Mouse (Mus musculus): ENCODE results near the gene Fgfr2. TPM values are rescaled to one million over a fixed set of nuclear protein-coding genes. Genes with fewer than 3 reads are reported as not detected.

Gene Fgfr2
- polyA plus RNA-seq, 1 experiment from 2014 or later = 106 TPM

- Histone ChIP-seq H3K27me3 (replicated peaks; ENCODE audit: control insufficient read depth, insufficient read depth, low read length) (no peaks in the 10 kb centered on the region), H3K4me1 (ENCODE audit: control insufficient read depth, insufficient read depth, low read length) (no peaks in the 10 kb centered on the region; the same call in 1 of the 2 replicates), H3K4me3 (ENCODE audit: low read depth, low read length) (no peak overlapping the region), H3K4me2 (ENCODE audit: low read depth, low read length) (no peak overlapping the region), H3K27ac (replicated peaks; ENCODE audit: low read depth, low read length) (no peak overlapping the region), H3K36me3 (ENCODE audit: control insufficient read depth, insufficient read depth, low read length) (no peaks in the 10 kb centered on the region), H3K9me3 (ENCODE audit: control insufficient read depth, low read length) (no peaks in the 10 kb centered on the region), H3K9ac (ENCODE audit: low read depth, low read length) (no peak overlapping the region)
- DNase-seq (ENCODE audit: low spot score) = no peak
- 76% methylated on average over 5 of the region's 5 CpGs for WGBS
- ATAC-seq (ENCODE audit: low read depth) = no peak
Measured at GRCm38 (mm10) chr7:132365111-132365510, 758.0 kb downstream of the Fgfr2 start.

DNA sequence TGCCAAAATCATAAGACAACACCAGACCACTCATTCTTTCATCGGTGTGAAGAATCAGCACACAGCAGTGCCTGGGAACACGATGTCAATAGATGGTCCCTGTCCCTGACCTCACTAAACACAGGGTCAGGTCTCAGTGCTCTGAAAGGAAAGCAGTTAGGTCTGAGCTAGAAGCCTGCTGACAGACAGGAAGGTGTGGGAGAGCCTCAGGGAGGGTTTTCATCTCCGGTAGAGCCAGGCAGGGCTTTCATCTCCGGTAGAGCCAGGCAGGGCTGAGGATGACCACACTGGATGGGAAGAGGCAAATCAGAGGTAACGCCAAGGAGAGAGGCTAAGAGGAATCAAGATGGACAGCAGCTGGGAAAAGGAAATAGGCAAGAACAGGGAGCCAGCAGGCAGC is 758.6 kb downstream of the Fgfr2 start:
- no peak overlapping the region for H3K27ac ChIP-seq (replicated peaks; ENCODE audit: low read depth, low read length)
- H3K36me3 ChIP-seq (ENCODE audit: control insufficient read depth, insufficient read depth, low read length) = no peaks in the 10 kb centered on the region
- H3K9me3 ChIP-seq (ENCODE audit: control insufficient read depth, low read length) = no peaks in the 10 kb centered on the region
- H3K4me2 ChIP-seq (ENCODE audit: low read depth, low read length) = no peak overlapping the region
- ATAC-seq (ENCODE audit: low read depth) (no peak), DNase-seq (ENCODE audit: low spot score) (no peak)
- no peaks in the 10 kb centered on the region for H3K27me3 ChIP-seq (replicated peaks; ENCODE audit: control insufficient read depth, insufficient read depth, low read length)
- 28% methylated on average over 5 of the region's 5 CpGs for WGBS
- H3K9ac ChIP-seq (ENCODE audit: low read depth, low read length) = no peak overlapping the region
- no peaks in the 10 kb centered on the region; the same call in 1 of the 2 replicates for H3K4me1 ChIP-seq (ENCODE audit: control insufficient read depth, insufficient read depth, low read length)
- H3K4me3 ChIP-seq (ENCODE audit: low read depth, low read length) = no peak overlapping the region

DNA sequence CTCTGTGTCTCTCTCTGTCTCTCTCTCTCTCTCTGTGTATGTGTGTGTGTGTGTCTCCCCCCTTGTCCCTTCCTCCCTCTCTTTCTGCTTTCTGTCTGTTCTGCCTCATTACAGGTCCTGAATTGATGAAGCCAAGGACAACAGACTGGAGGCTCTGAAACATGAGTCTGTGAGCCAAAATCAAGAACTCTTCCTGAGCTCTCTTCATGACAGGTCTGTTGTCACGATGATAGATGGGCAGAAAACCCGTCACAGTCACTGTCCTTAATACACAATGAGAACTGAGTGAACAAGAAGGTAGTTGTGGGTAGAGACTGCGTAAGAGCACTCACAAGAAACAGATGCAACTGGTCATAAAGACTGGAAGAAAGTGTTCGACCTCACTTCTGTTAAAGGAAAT is 762.8 kb downstream of the Fgfr2 start:
- H3K27me3 ChIP-seq (replicated peaks; ENCODE audit: control insufficient read depth, insufficient read depth, low read length) = no peaks in the 10 kb centered on the region
- no peak overlapping the region for H3K9ac ChIP-seq (ENCODE audit: low read depth, low read length)
- H3K27ac ChIP-seq (replicated peaks; ENCODE audit: low read depth, low read length) = no peak overlapping the region
- H3K4me2 ChIP-seq (ENCODE audit: low read depth, low read length) = no peak overlapping the region
- H3K9me3 ChIP-seq (ENCODE audit: control insufficient read depth, low read length) = no peaks in the 10 kb centered on the region
- no peak for DNase-seq (ENCODE audit: low spot score)
- no peaks in the 10 kb centered on the region for H3K36me3 ChIP-seq (ENCODE audit: control insufficient read depth, insufficient read depth, low read length)
- WGBS = 69% methylated on average over 4 of the region's 4 CpGs
- ATAC-seq (ENCODE audit: low read depth) = no peak
- H3K4me1 ChIP-seq (ENCODE audit: control insufficient read depth, insufficient read depth, low read length) = peaks cover 25% of the 10 kb centered on the region
- no peak overlapping the region for H3K4me3 ChIP-seq (ENCODE audit: low read depth, low read length)

- ATAC-seq (ENCODE audit: low read depth) = no peak
- no peak overlapping the region for H3K4me2 ChIP-seq (ENCODE audit: low read depth, low read length)
- no peak for DNase-seq (ENCODE audit: low spot score)
- no peaks in the 10 kb centered on the region for H3K36me3 ChIP-seq (ENCODE audit: control insufficient read depth, insufficient read depth, low read length)
- H3K27me3 ChIP-seq (replicated peaks; ENCODE audit: control insufficient read depth, insufficient read depth, low read length) = no peaks in the 10 kb centered on the region
- no peak overlapping the region for H3K4me3 ChIP-seq (ENCODE audit: low read depth, low read length)
- H3K4me1 ChIP-seq (ENCODE audit: control insufficient read depth, insufficient read depth, low read length) = peaks cover 25% of the 10 kb centered on the region
- WGBS = 37% methylated on average over 4 of the region's 4 CpGs
- no peak overlapping the region; the same call in 1 of the 2 replicates for H3K27ac ChIP-seq (replicated peaks; ENCODE audit: low read depth, low read length)
- no peaks in the 10 kb centered on the region for H3K9me3 ChIP-seq (ENCODE audit: control insufficient read depth, low read length)
- H3K9ac ChIP-seq (ENCODE audit: low read depth, low read length) = no peak overlapping the region
Measured at GRCm38 (mm10) chr7:132358709-132359108, 764.4 kb downstream of the Fgfr2 start.

GRCm38 (mm10) chr7:132358250-132358649 is 764.9 kb downstream of the Fgfr2 start:
- no peaks in the 10 kb centered on the region for H3K9me3 ChIP-seq (ENCODE audit: control insufficient read depth, low read length)
- H3K4me3 ChIP-seq (ENCODE audit: low read depth, low read length) = no peak overlapping the region
- no peaks in the 10 kb centered on the region for H3K27me3 ChIP-seq (replicated peaks; ENCODE audit: control insufficient read depth, insufficient read depth, low read length)
- ATAC-seq (ENCODE audit: low read depth) (no peak), DNase-seq (ENCODE audit: low spot score) (no peak)
- peaks cover 25% of the 10 kb centered on the region for H3K4me1 ChIP-seq (ENCODE audit: control insufficient read depth, insufficient read depth, low read length)
- no peaks in the 10 kb centered on the region for H3K36me3 ChIP-seq (ENCODE audit: control insufficient read depth, insufficient read depth, low read length)
- no peak overlapping the region for H3K9ac ChIP-seq (ENCODE audit: low read depth, low read length)
- H3K27ac ChIP-seq (replicated peaks; ENCODE audit: low read depth, low read length) = no peak overlapping the region; the same call in 1 of the 2 replicates
- no peak overlapping the region for H3K4me2 ChIP-seq (ENCODE audit: low read depth, low read length)
- WGBS = 30% methylated on average over 3 of the region's 3 CpGs

- 80% methylated on average over 3 of the region's 3 CpGs for WGBS
- no peak overlapping the region for H3K9ac ChIP-seq (ENCODE audit: low read depth, low read length)
- no peaks in the 10 kb centered on the region for H3K36me3 ChIP-seq (ENCODE audit: control insufficient read depth, insufficient read depth, low read length)
- H3K4me2 ChIP-seq (ENCODE audit: low read depth, low read length) = no peak overlapping the region
- peaks cover 25% of the 10 kb centered on the region for H3K4me1 ChIP-seq (ENCODE audit: control insufficient read depth, insufficient read depth, low read length)
- no peak for DNase-seq (ENCODE audit: low spot score)
- H3K4me3 ChIP-seq (ENCODE audit: low read depth, low read length) = no peak overlapping the region
- ATAC-seq (ENCODE audit: low read depth) = no peak
- no peaks in the 10 kb centered on the region for H3K27me3 ChIP-seq (replicated peaks; ENCODE audit: control insufficient read depth, insufficient read depth, low read length)
- H3K9me3 ChIP-seq (ENCODE audit: control insufficient read depth, low read length) = no peaks in the 10 kb centered on the region
- H3K27ac ChIP-seq (replicated peaks; ENCODE audit: low read depth, low read length) = no peak overlapping the region
Measured at GRCm38 (mm10) chr7:132357841-132358237, 765.3 kb downstream of the Fgfr2 start.

GRCm38 (mm10) chr7:132356881-132357840 is 766.0 kb downstream of the Fgfr2 start:
- DNase-seq (ENCODE audit: low spot score) (no peak), ATAC-seq (ENCODE audit: low read depth) (peak; percentile 44; the same call in 1 of the 2 replicates)
- H3K27ac ChIP-seq (replicated peaks; ENCODE audit: low read depth, low read length) = no peak overlapping the region
- H3K36me3 ChIP-seq (ENCODE audit: control insufficient read depth, insufficient read depth, low read length) = no peaks in the 10 kb centered on the region
- H3K4me2 ChIP-seq (ENCODE audit: low read depth, low read length) = 0 out of 2 replicates have a peak overlapping the region, but pooled peaks have one; percentile 3
- H3K9me3 ChIP-seq (ENCODE audit: control insufficient read depth, low read length) = no peaks in the 10 kb centered on the region
- H3K27me3 ChIP-seq (replicated peaks; ENCODE audit: control insufficient read depth, insufficient read depth, low read length) = no peaks in the 10 kb centered on the region
- no peak overlapping the region for H3K4me3 ChIP-seq (ENCODE audit: low read depth, low read length)
- H3K9ac ChIP-seq (ENCODE audit: low read depth, low read length) = no peak overlapping the region
- 51% methylated on average over 10 of the region's 10 CpGs for WGBS
- peaks cover 25% of the 10 kb centered on the region for H3K4me1 ChIP-seq (ENCODE audit: control insufficient read depth, insufficient read depth, low read length)

- H3K4me1 ChIP-seq (ENCODE audit: control insufficient read depth, insufficient read depth, low read length) = peaks cover 25% of the 10 kb centered on the region
- H3K9ac ChIP-seq (ENCODE audit: low read depth, low read length) = no peak overlapping the region
- ATAC-seq (ENCODE audit: low read depth) = peak; percentile 85
- H3K27me3 ChIP-seq (replicated peaks; ENCODE audit: control insufficient read depth, insufficient read depth, low read length) = no peaks in the 10 kb centered on the region
- H3K4me3 ChIP-seq (ENCODE audit: low read depth, low read length) = no peak overlapping the region
- H3K36me3 ChIP-seq (ENCODE audit: control insufficient read depth, insufficient read depth, low read length) = no peaks in the 10 kb centered on the region
- WGBS = 9% methylated on average over 8 of the region's 8 CpGs
- no peaks in the 10 kb centered on the region for H3K9me3 ChIP-seq (ENCODE audit: control insufficient read depth, low read length)
- H3K27ac ChIP-seq (replicated peaks; ENCODE audit: low read depth, low read length) = no peak overlapping the region
- 0 out of 2 replicates have a peak overlapping the region, but pooled peaks have one; percentile 3 for H3K4me2 ChIP-seq (ENCODE audit: low read depth, low read length)
- peak; percentile 92 for DNase-seq (ENCODE audit: low spot score)
Measured at GRCm38 (mm10) chr7:132356185-132356584, 767.0 kb downstream of the Fgfr2 start.
